Mouse (Mus musculus) liver, postnatal 0 days (tissue): ENCODE results near the gene Tmem129.

ENCODE experiments used
- CTCF ChIP-seq: sonication (generic); IDR thresholded peaks from 2 replicates; pipeline ENCODE4 v1.5.1; 2016; ENCODE audit warnings: antibody characterized with exemption, low read depth
- EP300 ChIP-seq: IDR thresholded peaks from 2 replicates; pipeline ENCODE4 v1.6.1; 2016; ENCODE audit warnings: antibody characterized with exemption, low read depth, mild to moderate bottlenecking

DNA sequence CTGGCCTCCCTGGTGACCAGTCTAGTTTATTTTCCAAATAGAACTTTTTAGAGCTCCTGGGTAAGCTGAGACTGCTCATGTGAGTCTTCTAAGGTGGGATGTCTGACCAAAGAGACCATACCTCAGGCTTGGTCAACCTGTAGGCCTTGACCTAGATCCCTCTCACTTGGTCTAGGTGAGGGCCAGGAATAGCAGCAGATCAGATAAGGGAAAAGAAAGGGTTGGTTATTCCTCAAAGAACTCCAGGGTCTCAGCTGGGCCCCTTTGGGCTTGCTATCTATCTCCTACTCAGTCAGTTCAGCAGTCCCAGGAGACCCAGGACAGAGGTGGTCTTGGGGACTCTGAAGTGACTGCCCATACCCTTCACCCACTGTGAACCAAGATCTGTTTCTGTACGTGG lies 39.3 kb upstream of the Tmem129 start:
- TF ChIP-seq EP300, result no peak
- TF ChIP-seq CTCF, result no peak
